Mouse (Mus musculus) C2C12 (cell line): ENCODE measurements around the gene Rrm2.

Source experiments
- CTCF ChIP-seq: IDR thresholded peaks from one replicate; pipeline ENCODE4 v1.5.1; 2011; ENCODE audit not compliant: control insufficient read depth, insufficient read depth, insufficient read length
- MAX ChIP-seq: IDR thresholded peaks from one replicate; pipeline ENCODE4 v1.6.1; 2011; ENCODE audit warnings: mild to moderate bottlenecking, control low read depth
- MYOD1 ChIP-seq: IDR thresholded peaks from one replicate; pipeline ENCODE4 v1.6.1; 2011; ENCODE audit warnings: low read depth; ENCODE audit not compliant: control insufficient read depth, insufficient read length
- MYOG ChIP-seq: IDR thresholded peaks from one replicate; pipeline ENCODE4 v1.6.1; 2011; ENCODE audit not compliant: control insufficient read depth, insufficient read length; ENCODE audit errors: extremely low read depth
- USF1 ChIP-seq: IDR thresholded peaks from one replicate; pipeline ENCODE4 v1.6.1; 2011; ENCODE audit warnings: low read depth, mild to moderate bottlenecking, control low read depth, moderate library complexity

- TF ChIP-seq CTCF, result no peak
- no peak for TF ChIP-seq MYOG
- no peak for TF ChIP-seq MYOD1
- no peak for TF ChIP-seq USF1
- no peak for TF ChIP-seq MAX
Measured at GRCm38 (mm10) chr12:24686696-24687346, 21.2 kb upstream of the Rrm2 start.
